Mouse (Mus musculus) testis, adult 2 months (tissue): ENCODE results near the gene Tm2d1.

Experiments used
- CTCF ChIP-seq: fragments of 200-500 bp; IDR thresholded peaks from 2 replicates; pipeline ENCODE4 v1.5.1; 2012; ENCODE audit warnings: low read depth, mild to moderate bottlenecking, inconsistent platforms, low read length, moderate library complexity; ENCODE audit not compliant: control insufficient read depth, insufficient read depth, insufficient replicate concordance
- POLR2A ChIP-seq: fragments of 200-500 bp; IDR thresholded peaks from 2 replicates; pipeline ENCODE4 v1.6.1; 2012; ENCODE audit warnings: low read depth, mild to moderate bottlenecking, inconsistent platforms, low read length, moderate library complexity; ENCODE audit not compliant: control insufficient read depth

DNA sequence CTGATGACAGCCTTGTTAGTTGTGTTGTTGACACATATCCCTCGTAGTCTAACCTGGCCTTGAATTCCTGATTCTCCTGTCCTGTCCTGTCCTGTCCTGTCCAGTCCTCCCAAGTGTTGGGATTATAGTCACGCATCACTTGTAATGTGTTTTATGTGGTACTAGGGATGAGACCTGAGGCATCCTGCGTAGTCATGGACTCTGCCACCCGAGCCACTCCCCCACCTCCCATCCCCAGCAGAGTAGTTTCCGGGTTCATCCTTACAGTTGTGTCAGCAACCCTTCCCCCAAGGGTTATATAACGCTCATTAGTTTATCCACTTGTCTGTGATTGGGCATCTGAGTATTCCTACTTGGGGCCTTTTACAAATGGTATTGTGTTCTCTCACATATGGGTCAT is 21.3 kb upstream of the Tm2d1 start:
- TF ChIP-seq CTCF (no peak), POLR2A (no peak)
